Mouse (Mus musculus): ENCODE measurements around the gene Carmil1. TPM values are rescaled to one million over a fixed set of nuclear protein-coding genes. Genes with fewer than 3 reads are reported as not detected.

Carmil1 gene
- total RNA-seq, 2 experiments from 2014 or later: 25.3 to 33.3 TPM

DNA sequence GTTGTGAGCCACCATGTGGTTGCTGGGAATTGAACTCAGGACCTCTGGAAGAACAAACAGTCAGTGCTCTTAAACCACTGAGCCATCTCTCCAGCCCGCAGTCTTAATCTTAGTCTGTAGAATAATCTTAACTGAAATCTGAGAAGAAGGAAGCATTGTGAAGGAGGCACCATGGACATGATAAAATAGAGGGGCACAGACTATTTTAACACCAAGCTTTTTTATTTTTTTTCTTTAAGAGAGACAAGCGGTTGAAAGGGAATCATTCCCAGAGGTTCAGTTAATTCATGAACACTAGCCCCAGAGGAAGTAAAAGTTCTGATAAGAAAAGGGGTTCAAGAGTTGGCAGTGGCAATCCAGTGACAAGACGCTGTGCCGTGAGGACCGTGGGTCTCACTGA is 15.8 kb downstream of the Carmil1 start:
- no peak for DNase-seq (ENCODE audit: low spot score in 2 of 2)
- intact Hi-C loops (cut with DNase I): no loop called here

DNA sequence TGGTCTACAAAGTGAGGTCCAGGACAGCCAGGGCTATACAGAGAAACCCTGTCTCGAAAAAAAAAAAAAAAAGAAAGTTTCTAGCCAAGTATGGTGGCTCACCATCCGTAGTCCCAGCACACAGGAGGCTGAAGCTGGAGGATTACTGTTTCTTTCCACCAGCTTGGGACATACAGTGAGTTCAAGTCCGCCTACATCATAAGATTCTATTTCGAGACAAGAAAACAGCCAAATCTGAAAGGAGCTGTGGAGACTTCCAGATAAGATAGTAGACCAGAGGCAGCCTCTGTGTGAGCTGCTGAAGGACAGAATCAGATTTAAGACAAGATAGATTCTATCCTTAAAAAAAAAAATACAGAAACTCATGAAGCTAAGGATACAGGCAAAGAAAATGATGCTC is 17.0 kb downstream of the Carmil1 start:
- intact Hi-C loops (cut with DNase I): no loop called here
- no peak for DNase-seq (ENCODE audit: low spot score in 2 of 2)

DNA sequence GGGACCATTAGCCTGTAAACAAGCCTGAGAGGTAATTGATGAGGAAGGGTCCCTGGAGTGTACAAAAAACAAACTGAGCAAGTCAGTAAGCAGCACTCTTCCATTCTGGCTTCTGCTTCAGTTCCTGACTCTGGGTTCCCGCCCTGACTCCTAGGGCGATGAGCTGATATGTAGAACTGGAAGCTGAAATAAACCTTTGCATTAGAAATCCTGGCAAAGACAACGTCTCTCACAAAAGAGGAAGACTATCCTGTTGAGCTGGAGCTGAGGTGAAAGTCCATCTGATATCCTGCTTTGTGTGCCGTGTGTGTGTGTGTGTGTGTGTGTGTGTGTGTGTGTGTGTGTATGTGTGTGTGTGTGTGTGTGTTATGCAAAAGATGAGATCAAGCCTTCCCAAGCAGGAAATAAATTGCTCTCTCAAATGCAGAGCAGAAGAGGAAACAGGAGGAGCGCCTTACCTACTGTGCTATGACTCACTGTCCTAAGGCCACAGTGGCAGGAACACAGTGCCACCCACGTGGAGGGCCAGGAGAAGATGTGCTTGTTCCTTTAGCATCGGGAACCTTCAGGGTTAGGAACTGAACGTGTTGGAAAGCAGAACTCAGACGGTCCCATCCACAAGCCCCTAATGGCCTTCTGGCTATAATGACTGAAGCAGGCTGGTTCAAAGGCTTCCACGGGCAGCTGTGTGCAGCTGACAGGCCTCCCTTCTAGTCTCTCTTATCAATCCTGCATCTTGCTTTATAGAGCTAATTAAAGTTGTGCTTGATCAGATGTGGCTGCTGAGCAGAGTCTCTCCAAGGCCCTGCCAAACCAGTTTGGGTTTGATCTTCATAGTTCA is 19.6 kb downstream of the Carmil1 start:
- intact Hi-C loops (cut with DNase I): no loop called here
- no peak for DNase-seq (ENCODE audit: low spot score in 2 of 2)

DNA sequence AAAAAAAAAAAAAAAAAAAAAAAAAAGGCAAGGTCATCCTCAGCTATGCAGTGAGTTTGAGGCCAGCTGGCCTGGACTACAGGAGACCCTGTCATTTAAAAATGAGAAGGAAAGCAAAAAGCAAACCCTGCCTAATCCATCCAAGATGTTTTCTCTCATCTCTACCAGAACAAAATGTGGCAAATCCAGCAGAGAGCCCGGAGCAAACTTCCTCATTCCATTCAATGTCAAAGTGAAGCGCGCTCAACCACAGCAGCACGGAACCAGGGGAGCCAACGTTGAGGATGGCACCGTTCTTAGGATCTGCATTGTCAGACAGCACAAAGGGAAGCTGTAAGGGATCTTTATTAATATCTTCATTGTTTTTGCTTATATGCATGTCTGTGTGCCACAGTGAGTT is 22.8 kb downstream of the Carmil1 start:
- DNase-seq (ENCODE audit: low spot score in 2 of 2): no peak
- intact Hi-C loops (cut with DNase I): no loop called here

DNA sequence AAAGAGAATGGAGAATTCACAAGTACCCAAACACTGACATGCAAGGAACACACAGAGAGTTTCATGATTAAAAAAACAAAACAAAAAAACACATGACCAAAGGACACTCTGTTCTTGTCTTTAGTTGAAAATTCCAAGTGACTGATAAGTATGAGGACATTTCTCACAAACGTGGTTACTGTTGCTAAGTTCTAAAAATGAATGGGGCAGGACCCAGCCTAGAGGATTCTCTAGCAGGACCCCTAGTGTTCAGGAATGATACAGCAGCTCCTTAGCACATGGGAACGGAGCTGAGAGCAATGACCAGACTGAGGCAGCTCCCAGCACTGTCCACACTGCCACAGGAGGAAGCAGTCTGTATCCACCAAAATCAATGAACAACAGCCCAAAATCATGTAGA is 26.6 kb downstream of the Carmil1 start:
- peak in 1 of 2 experiments; percentile 44 for DNase-seq (ENCODE audit: low spot score in 2 of 2)
- intact Hi-C loops (cut with DNase I): no loop called here

DNA sequence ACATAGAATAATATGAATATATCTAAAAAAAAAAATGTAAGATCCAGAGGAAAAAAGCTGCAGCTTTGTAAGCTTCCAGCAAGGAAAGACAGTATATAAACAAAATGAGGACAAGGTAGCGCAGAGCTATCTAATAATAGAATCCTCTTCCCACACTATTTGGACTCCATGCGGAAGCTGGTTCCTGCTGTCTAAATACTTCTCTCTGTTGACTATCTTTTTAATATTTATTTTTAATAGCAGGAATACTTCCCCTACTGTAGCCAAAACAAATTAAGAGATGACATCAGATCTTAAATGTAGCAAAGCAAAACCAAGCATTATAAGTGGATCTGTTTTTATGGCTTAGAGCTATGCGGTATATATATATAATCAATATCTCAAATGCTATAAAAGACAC is 27.0 kb downstream of the Carmil1 start:
- intact Hi-C loops (cut with DNase I): no loop called here
- no peak for DNase-seq (ENCODE audit: low spot score in 2 of 2)

DNA sequence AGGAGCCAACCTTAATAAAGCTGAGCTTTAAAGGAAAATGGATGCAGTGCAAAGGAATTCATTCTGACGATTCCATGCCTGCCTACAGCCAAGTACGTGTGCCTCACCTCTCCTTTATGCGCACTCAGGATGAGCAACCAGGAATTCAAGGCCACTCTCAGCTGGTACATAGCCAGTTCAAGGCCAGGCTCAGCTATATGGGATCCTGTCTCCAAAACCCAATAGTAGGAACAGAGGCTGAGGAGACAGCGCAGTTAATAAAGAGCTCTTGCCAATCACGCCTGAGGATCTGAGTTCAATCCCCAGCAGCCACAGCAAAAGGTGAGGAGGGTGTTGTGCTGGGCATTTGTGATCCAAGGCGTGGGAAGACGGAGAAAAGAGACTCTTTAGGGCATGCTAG is 29.4 kb downstream of the Carmil1 start:
- DNase-seq (ENCODE audit: low spot score in 2 of 2): no peak
- intact Hi-C loops (cut with DNase I): no loop called here

DNA sequence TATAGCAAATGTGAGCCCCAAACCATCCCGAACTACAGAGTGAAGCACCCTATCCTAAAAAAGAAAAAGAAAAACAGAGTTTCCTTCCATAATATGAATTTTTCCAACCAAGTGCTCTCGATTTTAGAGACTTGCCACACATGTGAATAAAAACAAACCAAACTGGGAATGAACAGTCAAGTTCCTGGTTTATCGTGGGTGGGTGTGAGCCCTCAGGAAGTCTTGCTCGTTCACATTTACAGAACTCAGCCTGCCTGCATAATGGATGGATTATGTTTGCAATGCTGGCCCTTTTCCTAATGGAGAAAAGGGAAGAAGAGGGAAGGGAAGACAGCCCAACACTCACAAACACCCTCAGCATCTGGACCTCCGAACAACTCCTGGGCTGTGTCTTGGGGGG is 32.7 kb downstream of the Carmil1 start:
- intact Hi-C loops (cut with DNase I): no loop called here
- DNase-seq (ENCODE audit: low spot score in 2 of 2): no peak

DNA sequence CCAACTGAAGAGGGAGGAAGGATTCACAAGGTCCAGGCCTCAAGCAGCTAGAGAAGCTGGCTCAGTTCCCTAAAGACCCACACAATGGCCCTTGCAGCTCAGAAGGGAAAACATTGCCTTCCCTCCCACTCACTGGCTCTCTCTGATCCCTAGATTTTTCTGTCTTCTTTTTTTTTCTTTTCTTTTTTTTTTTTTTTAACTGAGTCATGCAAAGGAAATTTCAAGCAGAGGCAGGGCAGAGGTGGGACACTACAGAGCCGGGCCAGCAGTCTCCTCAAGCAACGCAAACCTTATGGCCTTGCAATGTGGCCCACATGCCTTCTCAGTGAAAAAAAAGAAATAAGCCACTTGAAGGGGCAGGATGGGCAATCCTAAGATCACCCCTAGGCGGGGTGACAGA is 33.2 kb downstream of the Carmil1 start:
- no peak for DNase-seq (ENCODE audit: low spot score in 2 of 2)
- intact Hi-C loops (cut with DNase I): no loop called here

DNA sequence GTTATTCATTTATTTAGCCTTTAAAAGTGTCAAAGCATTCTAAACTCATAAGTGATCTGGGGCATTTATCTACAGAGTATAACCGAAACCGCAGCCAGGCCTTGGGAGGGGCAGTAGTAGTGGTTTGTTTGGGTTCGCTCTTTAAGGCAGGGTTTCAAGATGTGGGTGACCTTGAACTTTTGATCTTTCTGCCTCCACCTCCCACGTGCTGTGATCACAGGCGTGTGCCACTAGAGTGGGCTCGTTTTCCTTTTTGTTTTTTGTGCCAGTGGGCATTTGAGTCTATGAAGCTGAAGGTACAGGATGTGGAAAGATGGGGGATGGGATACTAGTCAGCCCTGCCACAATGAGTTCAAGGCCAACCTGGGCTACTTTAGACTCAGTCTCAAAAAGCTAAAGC is 34.3 kb downstream of the Carmil1 start:
- intact Hi-C loops (cut with DNase I): no loop called here
- DNase-seq (ENCODE audit: low spot score in 2 of 2): no peak

DNA sequence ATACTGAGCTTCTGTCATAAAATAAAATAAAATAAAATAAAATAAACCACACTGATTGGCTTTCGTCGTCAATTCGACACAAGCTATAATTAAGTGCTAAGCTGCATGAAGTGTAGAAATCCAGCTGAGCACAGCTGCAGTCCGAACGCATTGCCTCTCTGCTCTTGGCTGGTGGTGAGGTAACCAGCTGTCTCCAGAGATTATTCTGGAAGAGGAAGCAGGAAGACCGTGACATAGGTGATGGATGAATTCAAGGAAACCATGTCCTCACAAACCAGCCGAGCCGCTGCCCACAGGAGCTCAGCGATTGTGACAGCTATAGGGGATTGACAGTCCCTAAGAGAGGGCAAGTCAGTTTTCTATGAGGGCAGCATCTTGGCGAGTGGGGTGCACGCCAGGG is 36.0 kb downstream of the Carmil1 start:
- no peak for DNase-seq (ENCODE audit: low spot score in 2 of 2)
- intact Hi-C loops (cut with DNase I): no loop called here

DNA sequence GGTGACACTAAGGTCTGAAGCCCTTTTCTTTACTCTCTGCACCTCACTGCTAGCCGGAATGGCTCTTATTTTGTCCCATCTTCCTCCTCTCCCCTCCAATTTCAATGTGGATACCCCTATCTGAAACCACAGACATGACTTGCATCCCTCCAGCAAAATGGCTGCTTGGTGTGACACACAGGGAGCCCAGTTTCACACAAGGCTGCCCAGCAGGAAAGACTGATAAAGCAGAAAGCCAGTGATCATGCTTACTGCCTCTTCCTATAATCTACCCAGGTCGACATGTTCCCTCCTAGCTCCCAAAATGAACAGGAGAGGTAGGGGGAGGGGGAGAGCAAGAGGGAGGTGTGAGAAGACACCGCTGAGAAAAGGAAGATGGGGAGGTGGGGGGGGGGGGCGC is 36.6 kb downstream of the Carmil1 start:
- no peak for DNase-seq (ENCODE audit: low spot score in 2 of 2)
- intact Hi-C loops (cut with DNase I): no loop called here

DNA sequence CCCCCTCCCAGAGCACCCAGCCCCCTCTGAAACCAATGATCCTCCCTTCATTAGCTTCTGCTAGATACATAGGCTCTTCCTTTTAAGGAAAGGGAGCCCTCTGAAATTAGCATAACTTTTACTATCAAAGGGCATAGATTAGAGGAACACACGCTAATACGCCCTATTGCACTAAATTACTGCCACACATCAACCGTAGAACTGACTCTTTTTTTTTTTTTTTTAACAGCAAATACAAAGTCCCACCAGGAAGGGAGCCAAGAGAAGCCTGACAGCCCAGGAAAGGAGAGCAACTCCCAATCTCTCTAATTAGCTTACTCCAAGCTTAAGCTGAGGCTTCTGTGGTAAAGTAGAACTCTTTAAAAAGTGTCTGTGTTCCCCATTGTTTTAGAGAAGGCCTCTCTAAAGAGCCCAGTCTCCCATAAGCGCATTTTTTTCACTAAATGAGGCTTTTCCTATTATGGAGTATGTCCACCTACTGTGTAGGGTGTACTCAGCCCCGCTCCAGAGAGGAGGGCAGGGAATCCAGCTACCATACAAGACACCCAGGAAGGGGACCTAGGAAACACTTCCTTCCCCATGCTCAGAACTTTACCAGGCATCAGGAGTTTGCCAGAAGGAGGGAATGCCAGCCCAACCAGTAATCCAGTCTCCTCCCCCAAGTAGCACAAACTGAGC is 38.0 kb downstream of the Carmil1 start:
- intact Hi-C loops (cut with DNase I): no loop called here
- no peak for DNase-seq (ENCODE audit: low spot score in 2 of 2)

DNA sequence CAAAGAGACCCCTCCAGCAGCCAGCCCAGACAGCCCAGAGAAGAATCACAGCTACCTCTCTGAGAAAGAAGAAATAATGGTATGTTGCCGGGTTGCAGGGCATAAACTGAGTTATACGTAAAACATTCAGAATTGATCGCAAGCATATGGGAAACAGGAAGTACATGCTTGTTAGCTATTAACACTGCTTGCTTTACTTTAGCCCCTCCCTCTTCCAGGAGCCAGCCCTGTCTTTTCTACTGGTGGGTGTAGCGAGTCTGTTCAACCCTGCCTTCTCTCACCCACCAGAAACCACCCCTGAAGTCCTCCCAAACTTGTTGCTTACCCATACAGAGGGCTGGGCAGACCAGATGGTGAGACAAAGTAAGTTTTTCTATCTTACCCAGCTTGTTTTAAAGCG is 39.4 kb downstream of the Carmil1 start:
- no peak for DNase-seq (ENCODE audit: low spot score in 2 of 2)
- intact Hi-C loops (cut with DNase I): no loop called here

DNA sequence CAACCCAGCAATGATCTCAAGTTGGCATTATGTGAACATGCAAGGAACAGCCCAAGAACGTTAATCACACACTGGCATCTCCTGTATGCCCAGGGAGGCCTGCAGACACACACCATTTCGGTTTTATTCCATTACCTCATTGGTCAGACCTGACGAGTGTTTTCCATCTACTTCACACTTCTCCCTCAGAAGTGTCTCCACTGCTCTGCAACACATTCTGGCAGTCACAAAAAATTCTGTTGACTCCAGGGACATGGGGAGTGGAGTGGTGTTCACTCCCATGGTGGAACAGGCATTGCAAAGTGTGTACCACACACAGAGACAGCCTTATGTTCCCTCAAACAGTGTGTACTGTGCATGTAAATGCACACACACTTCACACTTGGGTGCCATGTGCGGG is 40.2 kb downstream of the Carmil1 start:
- no peak for DNase-seq (ENCODE audit: low spot score in 2 of 2)
- intact Hi-C loops (cut with DNase I): no loop called here

DNA sequence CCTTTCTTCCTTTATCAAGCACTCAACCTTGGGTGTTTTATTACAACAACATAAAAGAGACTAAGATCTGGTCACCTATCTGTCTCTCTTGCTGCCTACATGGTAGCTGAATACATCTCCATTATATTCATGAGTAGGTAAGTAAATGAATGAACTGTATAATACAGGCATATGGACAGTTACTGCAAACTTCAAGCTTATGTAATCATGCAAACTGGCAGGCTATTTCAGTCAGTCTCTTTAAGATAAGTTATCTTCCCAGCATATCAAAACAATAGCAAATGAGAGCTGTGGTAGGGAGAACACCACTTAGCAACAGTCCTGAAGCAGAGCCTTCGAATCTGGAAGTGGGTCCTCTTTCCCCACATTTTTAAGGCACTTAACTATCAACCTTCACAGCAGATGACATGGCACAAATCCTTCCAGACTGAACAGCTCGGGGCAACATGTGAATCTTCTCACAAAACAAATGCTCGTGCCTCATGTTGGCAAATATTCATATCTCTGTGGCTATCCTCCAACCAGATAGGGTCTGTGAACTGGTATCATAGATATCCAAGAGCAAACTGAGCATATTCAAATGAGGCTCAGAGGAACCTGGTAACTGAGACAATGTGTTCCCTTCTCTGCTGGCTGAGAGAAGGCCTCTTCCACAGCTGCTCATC is 42.0 kb downstream of the Carmil1 start:
- intact Hi-C loops (cut with DNase I): no loop called here
- no peak for DNase-seq (ENCODE audit: low spot score in 2 of 2)

DNA sequence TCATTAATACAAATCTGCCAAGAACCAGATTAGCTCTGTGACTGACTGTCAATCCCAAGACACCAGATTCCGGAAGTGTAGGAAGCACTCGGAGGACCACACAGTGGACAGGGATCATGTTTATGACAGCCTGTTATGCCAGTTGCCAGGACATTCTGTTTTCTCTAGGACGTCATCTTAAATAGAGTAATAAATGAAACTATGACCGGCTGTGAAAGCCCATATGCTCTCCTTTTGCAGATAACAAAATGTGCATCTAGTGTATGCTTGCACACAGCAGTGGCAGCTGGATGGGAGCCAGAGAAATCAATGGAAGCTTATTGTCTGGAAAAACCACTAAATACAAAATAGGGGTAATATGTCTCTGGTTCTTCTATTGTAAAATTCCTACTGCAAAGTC is 43.9 kb downstream of the Carmil1 start:
- DNase-seq (ENCODE audit: low spot score in 2 of 2): no peak
- intact Hi-C loops (cut with DNase I): no loop called here

DNA sequence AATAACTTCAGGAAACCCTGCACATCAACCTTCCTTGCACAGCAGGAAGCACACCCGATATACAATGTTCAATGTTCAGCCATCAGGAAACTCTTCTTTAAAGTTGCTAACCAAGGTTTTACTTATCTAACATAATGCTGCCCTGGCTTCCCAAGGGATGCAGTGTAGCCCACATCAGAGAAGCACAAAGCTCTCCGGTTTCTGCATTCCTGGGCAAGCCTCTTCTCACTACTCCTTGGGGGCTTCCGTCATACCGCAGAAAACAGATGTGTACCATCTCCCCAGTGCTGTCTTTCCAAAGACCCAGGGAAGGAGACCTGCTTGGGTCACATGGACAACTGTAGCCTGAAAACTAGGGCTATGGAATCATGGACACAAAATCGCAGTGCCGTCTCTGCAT is 47.8 kb downstream of the Carmil1 start:
- DNase-seq (ENCODE audit: low spot score in 2 of 2): no peak
- intact Hi-C loops (cut with DNase I): no loop called here

DNA sequence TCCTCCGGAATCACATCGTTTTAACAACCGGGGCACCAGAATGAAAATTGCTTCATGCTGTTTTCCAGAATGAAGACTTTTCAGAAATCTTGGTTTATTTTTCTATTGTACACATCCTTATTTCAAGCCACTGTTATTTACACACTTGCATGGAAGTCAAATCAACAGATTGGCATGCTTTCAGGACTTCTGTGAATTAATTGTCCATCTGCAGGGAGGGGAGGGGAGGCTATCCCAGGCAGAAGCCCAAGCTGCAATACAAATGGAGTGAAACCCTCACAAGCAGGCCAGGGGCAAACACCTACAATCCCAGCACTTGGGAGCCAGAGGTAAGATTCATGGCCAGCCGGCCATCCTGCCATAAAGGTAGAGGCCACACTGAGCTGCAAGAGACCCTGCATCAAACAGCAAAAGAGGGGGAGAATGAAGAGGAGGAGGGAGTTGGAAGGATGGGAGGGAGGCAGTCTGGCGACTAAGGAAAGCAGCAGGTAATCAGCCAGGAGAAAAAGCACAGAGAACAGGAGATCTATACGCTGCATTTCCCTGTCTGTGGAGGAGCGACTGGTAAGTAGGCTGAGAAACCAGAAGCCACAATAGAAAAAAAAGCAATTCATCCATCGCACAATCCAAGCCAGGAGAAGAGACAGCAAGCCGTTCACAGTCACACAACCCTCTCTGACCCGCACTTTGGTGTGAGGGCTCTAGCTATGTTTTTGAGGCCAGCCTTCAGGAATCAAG is 48.7 kb downstream of the Carmil1 start:
- no peak for DNase-seq (ENCODE audit: low spot score in 2 of 2)
- intact Hi-C loops (cut with DNase I): no loop called here

DNA sequence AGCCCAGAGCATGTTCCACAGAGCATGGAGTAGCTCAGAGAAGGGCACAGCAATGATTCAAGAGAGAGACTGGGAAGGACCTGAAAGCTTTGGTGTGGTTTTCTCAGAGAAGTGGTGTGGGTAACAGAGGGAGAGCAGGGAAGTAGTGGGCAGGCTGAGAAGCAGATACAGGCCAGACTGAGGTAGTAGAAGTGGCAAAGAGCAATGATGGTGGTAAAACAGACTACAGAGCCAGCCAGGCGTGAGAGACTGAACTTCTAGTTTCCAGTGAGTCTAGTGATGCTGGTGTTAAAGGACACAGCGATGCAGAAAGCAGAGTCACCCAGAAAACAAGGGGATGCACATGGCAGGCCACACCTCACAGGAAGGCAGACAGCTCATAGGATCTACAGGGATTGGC is 49.4 kb downstream of the Carmil1 start:
- no peak for DNase-seq (ENCODE audit: low spot score in 2 of 2)
- intact Hi-C loops (cut with DNase I): no loop called here

All from left cerebral cortex, postnatal 36 days (tissue).